Mouse (Mus musculus): ENCODE data around the gene Rbms3. TPM values are rescaled to one million over a fixed set of nuclear protein-coding genes. Genes with fewer than 3 reads are reported as not detected.

Gene Rbms3
- polyA plus RNA-seq, 1 experiment from 2014 or later = 68.6 TPM

DNA sequence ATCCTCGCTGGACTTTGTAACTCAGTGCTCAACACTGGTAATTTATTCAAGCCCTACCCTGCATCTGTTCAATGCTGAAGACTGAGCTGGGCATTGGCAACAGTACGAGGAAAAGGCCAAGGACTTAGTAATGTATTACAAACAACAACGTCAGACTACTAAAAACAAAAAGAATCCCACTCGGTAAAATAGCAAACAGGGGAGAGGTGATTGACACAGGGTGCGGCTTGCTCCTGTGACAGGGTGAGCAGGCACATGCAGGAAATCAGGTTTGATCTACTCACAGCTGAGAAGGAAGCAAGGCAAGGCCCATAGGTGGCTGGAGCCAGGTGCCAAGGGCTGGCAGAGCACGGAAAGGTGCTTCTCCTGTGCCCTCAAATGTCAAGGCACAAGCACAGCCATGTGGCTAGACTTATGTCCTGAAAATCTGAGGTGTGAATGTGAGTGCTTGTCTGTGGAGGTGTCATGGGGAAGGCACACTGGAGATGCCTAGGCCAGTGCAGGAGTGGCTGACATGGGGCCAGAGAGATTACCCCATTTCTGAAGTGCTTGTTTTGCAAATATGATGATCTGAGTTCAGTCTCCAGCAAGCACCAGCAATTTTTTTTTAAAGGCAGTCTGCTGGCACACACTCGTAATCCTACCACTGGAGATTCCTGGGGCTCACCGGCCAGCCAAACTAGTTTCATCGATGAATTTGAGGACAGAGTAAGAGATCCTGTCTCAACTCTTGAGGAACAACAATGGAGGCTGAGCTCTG is 251.4 kb downstream of the Rbms3 start:
- Histone ChIP-seq H3K4me3 (ENCODE audit: low read depth, low read length) (no peak overlapping the region), H3K27ac (ENCODE audit: low read depth) (no peak overlapping the region)
- no peak for DNase-seq (ENCODE audit: low spot score)

DNA sequence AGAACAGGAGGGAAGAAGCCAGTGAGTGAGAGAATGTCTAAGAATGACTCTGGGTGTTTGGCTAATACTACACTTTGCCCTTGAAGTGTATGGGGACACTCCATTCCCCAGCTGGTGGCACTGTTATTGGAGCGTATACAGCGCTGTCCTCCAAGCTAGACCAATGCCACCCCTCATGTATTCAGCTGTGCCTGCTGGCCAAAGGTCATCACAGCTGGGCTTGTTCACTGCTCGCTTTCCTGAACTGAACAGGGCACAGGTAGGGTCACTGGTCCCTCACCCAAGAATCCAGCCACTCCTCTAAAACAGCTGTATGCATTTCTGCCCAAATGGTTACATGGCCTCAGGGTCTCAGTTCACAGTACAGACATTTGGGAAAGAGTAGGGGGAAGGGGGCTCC is 253.9 kb downstream of the Rbms3 start:
- Histone ChIP-seq H3K27me3 (replicated peaks; ENCODE audit: control insufficient read depth, insufficient read depth, low read length) (no peaks in the 10 kb centered on the region), H3K4me2 (ENCODE audit: low read length) (no peak overlapping the region), H3K9me3 (ENCODE audit: control insufficient read depth, low read length) (no peaks in the 10 kb centered on the region; the same call in 1 of the 2 replicates), H3K9ac (ENCODE audit: low read length) (no peak overlapping the region), H3K4me1 (replicated peaks; ENCODE audit: control insufficient read depth, insufficient read depth, low read length) (peaks cover 21% of the 10 kb centered on the region), H3K36me3 (ENCODE audit: control insufficient read depth, insufficient read depth, low read length) (no peaks in the 10 kb centered on the region), H3K27ac (ENCODE audit: low read depth) (no peak overlapping the region), H3K4me3 (ENCODE audit: low read depth, low read length) (no peak overlapping the region)
- ATAC-seq (replicated peaks; ENCODE audit: low FRiP score, low TSS enrichment, low read depth) = no peak
- 86% methylated on average over 3 of the region's 3 CpGs for WGBS
- DNase-seq (ENCODE audit: low spot score) = no peak

More for the DNA sequence above, 251.4 kb downstream of the Rbms3 start:
- H3K9ac ChIP-seq (ENCODE audit: low read length) = no peak overlapping the region
- H3K9me3 ChIP-seq (ENCODE audit: control insufficient read depth, low read length) = no peaks in the 10 kb centered on the region; the same call in 1 of the 2 replicates
- no peaks in the 10 kb centered on the region for H3K36me3 ChIP-seq (ENCODE audit: control insufficient read depth, insufficient read depth, low read length)
- no peak overlapping the region for H3K4me2 ChIP-seq (ENCODE audit: low read length)
- H3K27me3 ChIP-seq (replicated peaks; ENCODE audit: control insufficient read depth, insufficient read depth, low read length) = no peaks in the 10 kb centered on the region
- H3K4me1 ChIP-seq (replicated peaks; ENCODE audit: control insufficient read depth, insufficient read depth, low read length) = peaks cover 21% of the 10 kb centered on the region
- ATAC-seq (replicated peaks; ENCODE audit: low FRiP score, low TSS enrichment, low read depth) = no peak
- WGBS = 58% methylated on average over 9 of the region's 9 CpGs

DNA sequence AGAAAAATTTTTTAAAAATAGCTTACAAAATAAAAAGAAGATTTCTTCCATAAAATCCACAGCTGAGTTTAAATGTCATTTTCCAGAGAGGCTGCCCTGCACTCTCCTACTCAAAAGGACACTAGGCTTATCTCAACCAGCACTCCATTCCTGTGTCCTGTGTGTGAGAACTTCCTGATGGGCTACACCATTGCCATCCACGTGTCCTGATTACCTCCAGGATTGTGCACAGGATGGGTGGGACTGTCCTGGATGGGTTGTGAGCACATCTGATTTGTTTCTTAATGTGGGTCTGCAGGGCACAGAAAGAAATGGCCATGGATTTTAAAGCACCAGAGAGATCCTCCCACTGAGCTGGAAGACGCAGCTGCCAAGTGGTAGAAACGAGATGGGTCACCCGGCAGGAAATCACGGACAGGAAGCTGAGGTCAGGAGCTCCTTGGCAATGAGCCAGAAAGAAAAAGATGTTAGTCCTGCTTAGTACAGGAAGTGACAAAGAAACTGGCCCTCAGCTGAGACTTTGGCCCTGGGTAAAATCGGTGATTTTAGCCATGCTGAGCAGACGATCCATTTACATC is 256.5 kb downstream of the Rbms3 start:
- peaks cover 8% of the 10 kb centered on the region; the same call in 1 of the 2 replicates for H3K4me1 ChIP-seq (replicated peaks; ENCODE audit: control insufficient read depth, insufficient read depth, low read length)
- DNase-seq (ENCODE audit: low spot score) (no peak), ATAC-seq (replicated peaks; ENCODE audit: low FRiP score, low TSS enrichment, low read depth) (no peak; the same call in 1 of the 2 replicates)
- no peaks in the 10 kb centered on the region for H3K27me3 ChIP-seq (replicated peaks; ENCODE audit: control insufficient read depth, insufficient read depth, low read length)
- H3K36me3 ChIP-seq (ENCODE audit: control insufficient read depth, insufficient read depth, low read length) = no peaks in the 10 kb centered on the region
- WGBS = 26% methylated on average over 7 of the region's 7 CpGs
- H3K4me3 ChIP-seq (ENCODE audit: low read depth, low read length) = no peak overlapping the region
- no peak overlapping the region for H3K9ac ChIP-seq (ENCODE audit: low read length)
- H3K4me2 ChIP-seq (ENCODE audit: low read length) = no peak overlapping the region; the same call in 1 of the 2 replicates
- H3K27ac ChIP-seq (ENCODE audit: low read depth) = no peak overlapping the region
- no peaks in the 10 kb centered on the region; the same call in 1 of the 2 replicates for H3K9me3 ChIP-seq (ENCODE audit: control insufficient read depth, low read length)

DNA sequence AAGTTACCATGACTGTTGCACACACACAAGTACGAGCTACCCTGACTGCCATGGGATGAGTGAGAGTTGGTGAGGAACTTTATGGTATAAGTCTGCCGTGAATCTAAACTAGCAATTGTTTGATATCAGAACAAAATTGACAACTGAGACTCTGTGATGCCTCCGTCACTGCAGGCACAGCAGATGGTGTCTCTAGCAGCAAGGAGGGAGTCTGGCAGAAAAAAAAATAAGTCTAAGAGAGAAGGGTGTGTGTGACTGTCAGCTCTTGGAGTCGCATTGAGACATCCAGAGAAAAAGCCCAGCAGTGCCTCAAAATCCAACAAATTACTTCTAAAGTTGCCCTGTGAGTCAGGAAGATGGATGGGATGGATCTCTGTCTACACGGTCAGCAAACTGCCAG is 257.7 kb downstream of the Rbms3 start:
- no peaks in the 10 kb centered on the region; the same call in 1 of the 2 replicates for H3K9me3 ChIP-seq (ENCODE audit: control insufficient read depth, low read length)
- DNase-seq (ENCODE audit: low spot score) = no peak
- no peak overlapping the region for H3K4me2 ChIP-seq (ENCODE audit: low read length)
- H3K4me3 ChIP-seq (ENCODE audit: low read depth, low read length) = no peak overlapping the region
- H3K9ac ChIP-seq (ENCODE audit: low read length) = no peak overlapping the region
- no peak overlapping the region for H3K27ac ChIP-seq (ENCODE audit: low read depth)
- no peaks in the 10 kb centered on the region for H3K27me3 ChIP-seq (replicated peaks; ENCODE audit: control insufficient read depth, insufficient read depth, low read length)
- 0 out of 2 replicates have a peak, but pooled peaks cover 8% of the 10 kb centered on the region for H3K4me1 ChIP-seq (replicated peaks; ENCODE audit: control insufficient read depth, insufficient read depth, low read length)
- WGBS = 57% methylated on average over 5 of the region's 5 CpGs
- H3K36me3 ChIP-seq (ENCODE audit: control insufficient read depth, insufficient read depth, low read length) = no peaks in the 10 kb centered on the region
- ATAC-seq (replicated peaks; ENCODE audit: low FRiP score, low TSS enrichment, low read depth) = no peak

DNA sequence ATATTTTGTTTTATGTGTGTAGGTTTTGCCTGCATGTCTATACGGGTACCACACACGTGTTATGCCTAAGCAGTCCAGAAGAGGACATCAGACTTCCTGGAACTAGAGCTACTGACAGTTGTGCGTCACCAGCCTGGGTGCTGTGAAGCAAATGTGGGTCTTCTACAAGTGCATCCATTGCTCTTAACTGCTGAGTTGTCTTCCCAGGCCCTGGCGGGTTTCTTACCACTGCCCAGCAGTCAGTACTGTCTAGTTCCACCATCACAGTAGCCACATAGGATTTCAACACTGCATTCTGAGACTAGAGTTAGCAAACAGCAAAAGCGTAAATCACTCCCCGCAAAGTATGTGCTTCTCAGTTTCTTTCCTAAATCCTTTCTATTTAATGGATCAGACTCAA is 259.6 kb downstream of the Rbms3 start:
- H3K9me3 ChIP-seq (ENCODE audit: control insufficient read depth, low read length) = no peaks in the 10 kb centered on the region; the same call in 1 of the 2 replicates
- no peak overlapping the region for H3K9ac ChIP-seq (ENCODE audit: low read length)
- ATAC-seq (replicated peaks; ENCODE audit: low FRiP score, low TSS enrichment, low read depth) = no peak
- H3K4me1 ChIP-seq (replicated peaks; ENCODE audit: control insufficient read depth, insufficient read depth, low read length) = 0 out of 2 replicates have a peak, but pooled peaks cover 8% of the 10 kb centered on the region
- no peaks in the 10 kb centered on the region for H3K27me3 ChIP-seq (replicated peaks; ENCODE audit: control insufficient read depth, insufficient read depth, low read length)
- no peak overlapping the region for H3K27ac ChIP-seq (ENCODE audit: low read depth)
- H3K4me2 ChIP-seq (ENCODE audit: low read length) = no peak overlapping the region
- H3K4me3 ChIP-seq (ENCODE audit: low read depth, low read length) = no peak overlapping the region
- no peak for DNase-seq (ENCODE audit: low spot score)
- WGBS = 93% methylated on average over 6 of the region's 6 CpGs
- no peaks in the 10 kb centered on the region for H3K36me3 ChIP-seq (ENCODE audit: control insufficient read depth, insufficient read depth, low read length)

DNA sequence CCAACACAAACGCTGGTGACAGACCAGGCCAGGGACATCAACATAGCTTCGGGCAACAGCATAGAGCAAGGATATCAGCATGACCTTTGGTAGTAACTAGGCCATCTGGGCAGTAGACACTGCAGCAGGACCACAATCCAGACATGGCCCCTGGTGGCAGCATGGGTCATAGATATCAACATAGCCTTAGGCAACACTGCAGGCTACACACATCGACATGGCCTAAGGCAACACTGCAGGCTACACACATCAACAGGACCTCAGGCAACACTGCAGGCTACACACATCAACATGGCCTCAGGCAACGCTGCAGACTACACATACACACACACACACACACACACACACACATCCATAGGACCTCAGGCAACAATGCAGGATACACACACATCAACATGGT is 261.7 kb downstream of the Rbms3 start:
- Histone ChIP-seq H3K4me3 (ENCODE audit: low read depth, low read length) (no peak overlapping the region), H3K27me3 (replicated peaks; ENCODE audit: control insufficient read depth, insufficient read depth, low read length) (no peaks in the 10 kb centered on the region), H3K4me1 (replicated peaks; ENCODE audit: control insufficient read depth, insufficient read depth, low read length) (0 out of 2 replicates have a peak, but pooled peaks cover 2% of the 10 kb centered on the region), H3K9ac (ENCODE audit: low read length) (no peak overlapping the region), H3K36me3 (ENCODE audit: control insufficient read depth, insufficient read depth, low read length) (no peaks in the 10 kb centered on the region), H3K27ac (ENCODE audit: low read depth) (no peak overlapping the region), H3K4me2 (ENCODE audit: low read length) (no peak overlapping the region), H3K9me3 (ENCODE audit: control insufficient read depth, low read length) (no peaks in the 10 kb centered on the region)
- 95% methylated on average over 4 of the region's 4 CpGs for WGBS
- DNase-seq (ENCODE audit: low spot score) (no peak), ATAC-seq (replicated peaks; ENCODE audit: low FRiP score, low TSS enrichment, low read depth) (no peak)

- ATAC-seq (replicated peaks; ENCODE audit: low FRiP score, low TSS enrichment, low read depth) (no peak), DNase-seq (ENCODE audit: low spot score) (no peak)
- Histone ChIP-seq H3K9me3 (ENCODE audit: control insufficient read depth, low read length) (no peaks in the 10 kb centered on the region), H3K27ac (ENCODE audit: low read depth) (no peak overlapping the region), H3K9ac (ENCODE audit: low read length) (no peak overlapping the region), H3K36me3 (ENCODE audit: control insufficient read depth, insufficient read depth, low read length) (no peaks in the 10 kb centered on the region), H3K4me1 (replicated peaks; ENCODE audit: control insufficient read depth, insufficient read depth, low read length) (no peaks in the 10 kb centered on the region), H3K27me3 (replicated peaks; ENCODE audit: control insufficient read depth, insufficient read depth, low read length) (no peaks in the 10 kb centered on the region), H3K4me2 (ENCODE audit: low read length) (no peak overlapping the region), H3K4me3 (ENCODE audit: low read depth, low read length) (no peak overlapping the region)
- WGBS = 61% methylated on average over 3 of the region's 3 CpGs
Observed at GRCm38 (mm10) chr9:117364610-117365009, 265.1 kb downstream of the Rbms3 start.

- Histone ChIP-seq H3K4me3 (ENCODE audit: low read depth, low read length) (no peak overlapping the region), H3K4me2 (ENCODE audit: low read length) (no peak overlapping the region), H3K9ac (ENCODE audit: low read length) (no peak overlapping the region), H3K36me3 (ENCODE audit: control insufficient read depth, insufficient read depth, low read length) (no peaks in the 10 kb centered on the region), H3K4me1 (replicated peaks; ENCODE audit: control insufficient read depth, insufficient read depth, low read length) (peaks cover 6% of the 10 kb centered on the region; the same call in 1 of the 2 replicates), H3K27me3 (replicated peaks; ENCODE audit: control insufficient read depth, insufficient read depth, low read length) (no peaks in the 10 kb centered on the region), H3K27ac (ENCODE audit: low read depth) (no peak overlapping the region), H3K9me3 (ENCODE audit: control insufficient read depth, low read length) (no peaks in the 10 kb centered on the region)
- DNase-seq (ENCODE audit: low spot score) (no peak), ATAC-seq (replicated peaks; ENCODE audit: low FRiP score, low TSS enrichment, low read depth) (no peak)
- WGBS = 72% methylated on average over 5 of the region's 5 CpGs
Observed at GRCm38 (mm10) chr9:117361431-117361830, 268.3 kb downstream of the Rbms3 start.

All from intestine, embryonic 14.5 days (tissue).